23 mouse cellular contexts compared by ENCODE assay signal in genomic region chr1:194957021-194957420, GRCm38 (mm10). TPM values are rescaled to one million over a fixed set of nuclear protein-coding genes. Genes with fewer than 3 reads are reported as not detected.
DNase-seq lines count a peak whose midpoint lies in the region; ATAC-seq and TF ChIP-seq lines count a peak whose summit lies in the region.
"Had no signal": no experiment of that assay in that cellular context is flagged by ENCODE, and none has a peak within 500 bp of the region (broad histone marks: within the 10 kb centered on the region; RNA-seq: fewer than 3 reads in every experiment).

No protein-coding gene starts in this region.

- DNase-seq in heart, adult 2 months = no peak
- DNase-seq in heart, postnatal 36 days = no peak
- DNase-seq in G1E (ENCODE audit: low spot score) = no peak
- peak; percentile 48 for DNase-seq in large intestine, adult 2 months (ENCODE audit: low read depth, low spot score)
- no peak for DNase-seq in frontal cortex, postnatal 14 days (ENCODE audit: low spot score in 2 of 2)
- DNase-seq: adrenal gland, adult 2 months; adrenal gland, postnatal 14 days; cerebellum, adult 11-12 months; cerebellum, adult 9-10 months; cerebellum, postnatal 14 days; gastrocnemius, adult 2 months; gastrocnemius, postnatal 14 days; heart, adult 18-20 months; heart, postnatal 14 days had no signal

- H3K27ac ChIP-seq in heart, adult 2 months = peak overlapping the region; percentile 40
- H3K27ac ChIP-seq in hindbrain, embryonic 12.5 days = no peak overlapping the region
- H3K27ac ChIP-seq: forebrain, embryonic 10.5 days; forebrain, embryonic 13.5 days; heart, embryonic 10.5 days; heart, embryonic 13.5 days; hindbrain, embryonic 13.5 days had no signal

- peaks cover 28% of the 10 kb centered on the region for H3K36me3 ChIP-seq in heart, adult 2 months (ENCODE audit: control insufficient read depth, insufficient read depth, low read length)
- H3K36me3 ChIP-seq in G1E (replicated peaks) = no peaks in the 10 kb centered on the region
- no peaks in the 10 kb centered on the region for H3K36me3 ChIP-seq in hindbrain, embryonic 12.5 days
- H3K36me3 ChIP-seq: forebrain, embryonic 10.5 days; heart, embryonic 10.5 days; hindbrain, embryonic 13.5 days had no signal

- TF ChIP-seq CTCF in heart, adult 2 months (IDR thresholded peaks at IDR 0.05) = no peak
- TF ChIP-seq CTCF in G1E (IDR thresholded peaks at IDR 0.05; ENCODE audit: low read depth, low read length) = no peak

- H3K4me1 ChIP-seq in heart, adult 2 months (ENCODE audit: control insufficient read depth, insufficient read depth, low read length) = peaks cover 5% of the 10 kb centered on the region
- no peaks in the 10 kb centered on the region; the same call in 1 of the 2 replicates for H3K4me1 ChIP-seq in G1E (ENCODE audit: insufficient read depth, low read depth, low read length)
- no peaks in the 10 kb centered on the region for H3K4me1 ChIP-seq in hindbrain, embryonic 12.5 days
- H3K4me1 ChIP-seq: forebrain, embryonic 10.5 days; forebrain, embryonic 13.5 days; heart, embryonic 10.5 days; heart, embryonic 13.5 days; hindbrain, embryonic 13.5 days had no signal

- intact Hi-C loops in heart, adult 2 months (cut with DNase I) = loop anchor here (2.0 to 10.0 kb wide), 2 partner anchors 18 to 332 kb away; partner anchors contain the start of gene Cd34
- intact Hi-C loops in heart, postnatal 36 days (cut with DNase I) = loop anchor here (10.0 kb wide), 1 partner anchor 342 kb away; the partner anchor contains the start of gene Plxna2

- H3K4me3 ChIP-seq in heart, adult 2 months = no peak overlapping the region
- H3K4me3 ChIP-seq in G1E (ENCODE audit: low read depth, low read length) = no peak overlapping the region
- H3K4me3 ChIP-seq in hindbrain, embryonic 12.5 days = no peak overlapping the region
- H3K4me3 ChIP-seq: forebrain, embryonic 10.5 days; forebrain, embryonic 13.5 days; gastrocnemius, adult 2 months; heart, embryonic 10.5 days; heart, embryonic 13.5 days; hindbrain, embryonic 13.5 days had no signal

- WGBS in heart, adult 2 months = 58% methylated on average over 2 of the region's 2 CpGs
- WGBS in large intestine, adult 2 months = 33% methylated on average over 2 of the region's 2 CpGs
- WGBS in hindbrain, embryonic 12.5 days = 89% methylated on average over 2 of the region's 2 CpGs

- no peak for TF ChIP-seq EP300 in heart, adult 2 months (IDR thresholded peaks at IDR 0.05; ENCODE audit: insufficient read depth, low read depth, low read length)

- no peaks in the 10 kb centered on the region for H3K79me2 ChIP-seq in heart, adult 2 months (replicated peaks; ENCODE audit: control insufficient read depth, insufficient read depth, low read length)

- ATAC-seq in G1E (ENCODE audit: extremely low read depth, insufficient number of reproducible peaks, low FRiP score, poor library complexity, severe bottlenecking) = peak; percentile 18; the same call in 1 of the 2 replicates
- peak; percentile 59 for ATAC-seq in megakaryocyte-erythroid progenitor cell, adult 5-6 weeks (replicated peaks; ENCODE audit: low FRiP score, low TSS enrichment, poor library complexity, severe bottlenecking)
- no peak for ATAC-seq in hindbrain, embryonic 12.5 days (ENCODE audit: low FRiP score)
- ATAC-seq: forebrain, embryonic 13.5 days; forebrain, embryonic 16.5 days; hindbrain, embryonic 16.5 days had no signal

- H3K4me2 ChIP-seq in hindbrain, embryonic 12.5 days (replicated peaks) = no peak overlapping the region
- H3K4me2 ChIP-seq: forebrain, embryonic 13.5 days; heart, embryonic 13.5 days; hindbrain, embryonic 13.5 days had no signal

- H3K9me3 ChIP-seq in G1E (replicated peaks) = no peaks in the 10 kb centered on the region
- H3K9me3 ChIP-seq in hindbrain, embryonic 12.5 days (replicated peaks) = no peaks in the 10 kb centered on the region
- H3K9me3 ChIP-seq: forebrain, embryonic 10.5 days; forebrain, embryonic 13.5 days; heart, embryonic 10.5 days; heart, embryonic 13.5 days; hindbrain, embryonic 13.5 days had no signal

- H3K27me3 ChIP-seq in heart, adult 2 months (ENCODE audit: control insufficient read depth, insufficient read depth, low read length) = no peaks in the 10 kb centered on the region
- H3K27me3 ChIP-seq in G1E (ENCODE audit: insufficient read depth, low read length) = peaks cover 3% of the 10 kb centered on the region; the same call in 1 of the 2 replicates
- H3K27me3 ChIP-seq in hindbrain, embryonic 12.5 days = no peaks in the 10 kb centered on the region
- H3K27me3 ChIP-seq: forebrain, embryonic 13.5 days; heart, embryonic 13.5 days; hindbrain, embryonic 13.5 days had no signal

- H3K9ac ChIP-seq in heart, adult 2 months (ENCODE audit: low read depth, low read length) = no peak overlapping the region
- no peak overlapping the region for H3K9ac ChIP-seq in hindbrain, embryonic 12.5 days
- H3K9ac ChIP-seq: forebrain, embryonic 13.5 days; heart, embryonic 13.5 days; hindbrain, embryonic 13.5 days had no signal

- TF ChIP-seq POLR2A in heart, adult 2 months (IDR thresholded peaks at IDR 0.05; ENCODE audit: insufficient read depth, low read depth, low read length) = no peak

RNA-seq across cellular contexts. Expression of gene Cd34, which starts 18.4 kb away (rescaled TPM):
- 10 to 100 TPM; 73.6 to 92.6 TPM for total RNA-seq in heart, adult 2 months (2021)
- polyA plus RNA-seq in heart, adult 2 months (2012; rRNA removed) = 86.5 and 172 TPM in 2 replicates
- total RNA-seq in heart, postnatal 36 days (2021) = 100 to 1,000 TPM; 102 to 112 TPM
- total RNA-seq in G1E (2014; fragmentation: Nextera tagmentation) (0.29 and 0.45 TPM in 2 replicates), G1E (2017) (0.70 and 0.93 TPM in 2 replicates)
- polyA plus RNA-seq in G1E (2012) = 0.29 and 0.34 TPM in 2 replicates
- 11.9 and 14.6 TPM in 2 replicates for polyA plus RNA-seq in large intestine, adult 2 months (2012; rRNA removed)
- total RNA-seq in megakaryocyte-erythroid progenitor cell, adult 5-6 weeks (2014; fragmentation: Nextera tagmentation) = 1.2 TPM in 1 of 2 replicates, not detected in the other
- 6.7 and 68.5 TPM in 2 replicates for total RNA-seq in megakaryocyte-erythroid progenitor cell, adult 5-6 weeks (2017)
- 44.7 and 50.0 TPM in 2 replicates for polyA plus RNA-seq in hindbrain, embryonic 12.5 days (2016; fragmentation: Nextera tagmentation; extraction: Ambion mirVana)
